Mouse (Mus musculus) T-cell, adult 2 months (primary cell): ENCODE measurements around the gene Catsperg2.
"Not testable (repeated sequence)": the region's sequence is repeated elsewhere in the genome, so short reads cannot be mapped to it uniquely, and the experiment has no call there.

Experiments
- DNase-seq: peaks from one replicate; pipeline ENCODE4 v3.0.0; 2022; ENCODE audit warnings: low spot score

Catsperg2 gene

GRCm38 (mm10) chr7:29726860-29727259, at the start of gene Catsperg2:
Gene Catsperg2 (minus strand): TSS chr7:29727032.
- DNase-seq, result not testable (repeated sequence)

GRCm38 (mm10) chr7:29776568-29776967, 49.7 kb upstream of the Catsperg2 start:
- no peak for DNase-seq

- DNase-seq, result no peak
Observed at GRCm38 (mm10) chr7:29774371-29774770, 47.5 kb upstream of the Catsperg2 start.

GRCm38 (mm10) chr7:29773503-29773902, 46.7 kb upstream of the Catsperg2 start:
- DNase-seq, result no peak

GRCm38 (mm10) chr7:29768980-29769379, 42.1 kb upstream of the Catsperg2 start:
- no peak for DNase-seq

- peak; percentile 92 for DNase-seq
Observed at GRCm38 (mm10) chr7:29768090-29768900, 41.5 kb upstream of the Catsperg2 start, which contains the start of gene Zfp84. Gene Zfp84 (plus strand): TSS chr7:29768552.

GRCm38 (mm10) chr7:29767058-29767686, 40.3 kb upstream of the Catsperg2 start:
- DNase-seq, result peak; percentile 68

- no peak for DNase-seq
Observed at GRCm38 (mm10) chr7:29764702-29765101, 37.9 kb upstream of the Catsperg2 start.

- DNase-seq, result no peak
Observed at GRCm38 (mm10) chr7:29760476-29760875, 33.6 kb upstream of the Catsperg2 start.

- DNase-seq, result no peak
Observed at GRCm38 (mm10) chr7:29742258-29742657, 15.4 kb upstream of the Catsperg2 start.

- DNase-seq, result no peak
Observed at GRCm38 (mm10) chr7:29728055-29728454, 1.2 kb upstream of the Catsperg2 start.

GRCm38 (mm10) chr7:29725461-29726142, 1.2 kb downstream of the Catsperg2 start:
- not testable (repeated sequence) for DNase-seq

GRCm38 (mm10) chr7:29708891-29709290, 17.9 kb downstream of the Catsperg2 start:
- not testable (repeated sequence) for DNase-seq

- DNase-seq, result not testable (repeated sequence)
Observed at GRCm38 (mm10) chr7:29695231-29695630, 31.6 kb downstream of the Catsperg2 start.

- no peak for DNase-seq
Observed at GRCm38 (mm10) chr7:29681868-29682267, 45.0 kb downstream of the Catsperg2 start.
